Mouse (Mus musculus): ENCODE measurements around the gene Arhgef39.

The Arhgef39 gene

DNA sequence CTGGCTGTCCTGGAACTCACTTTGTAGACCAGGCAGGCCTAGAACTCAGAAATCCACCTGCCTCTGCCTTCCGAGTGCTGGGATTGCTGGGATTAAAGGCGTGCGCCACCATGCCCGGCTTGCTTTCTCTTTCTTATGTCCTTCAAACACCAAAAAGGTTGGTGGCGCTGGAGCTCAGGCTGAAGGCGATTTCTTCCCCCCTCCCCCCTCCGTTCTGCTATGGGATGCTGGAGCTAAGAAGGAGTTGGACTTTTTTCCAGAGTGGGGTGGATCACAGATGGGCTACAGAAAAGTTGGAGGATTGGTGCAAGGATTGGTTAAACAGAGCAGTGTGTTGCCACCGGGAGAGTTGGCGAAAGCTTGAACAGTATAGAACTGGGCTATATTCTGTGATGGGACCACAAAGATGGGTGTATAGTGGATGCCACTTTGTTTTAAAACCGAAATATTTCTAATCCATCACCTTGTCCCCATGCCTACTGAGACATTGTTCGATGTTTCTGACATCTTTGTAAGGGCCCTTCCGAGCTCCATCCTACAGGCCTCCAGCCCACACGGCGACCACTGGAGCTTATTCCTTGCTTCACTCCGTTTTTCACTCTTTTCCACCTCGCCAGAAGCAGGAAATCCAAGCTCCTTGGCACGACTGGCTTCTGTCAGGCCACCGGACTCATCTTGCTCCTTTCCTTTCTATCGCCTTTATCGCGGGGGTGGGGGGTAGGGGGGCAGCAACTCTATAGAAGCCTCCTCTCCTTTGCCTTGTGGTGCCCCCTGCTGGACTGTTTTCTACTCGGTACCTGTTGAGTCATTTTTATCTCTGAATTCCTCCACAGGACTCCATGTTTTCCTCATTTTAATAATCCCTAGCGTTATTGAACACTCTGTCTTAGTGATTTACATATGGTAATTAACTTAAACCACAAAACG, 20.3 kb downstream of the Arhgef39 start:
- DNase-seq = peak; percentile 73 to 77

DNA sequence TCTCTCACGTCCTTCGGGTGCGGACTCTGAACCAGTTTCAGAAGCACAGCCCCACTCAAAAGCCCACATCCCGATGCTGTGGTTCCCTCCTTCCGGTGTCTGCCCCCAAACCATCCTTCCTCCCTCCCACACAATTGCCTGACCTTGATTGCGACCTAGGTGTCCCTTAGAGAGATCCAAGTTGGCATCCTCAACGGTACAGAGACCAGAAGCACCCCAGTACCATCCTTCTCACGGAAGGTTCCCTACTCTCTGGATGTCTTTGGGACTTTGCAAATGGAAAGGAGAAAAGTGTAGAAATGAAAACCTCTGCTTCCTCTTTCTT, 21.0 kb downstream of the Arhgef39 start:
- no peak for DNase-seq

DNA sequence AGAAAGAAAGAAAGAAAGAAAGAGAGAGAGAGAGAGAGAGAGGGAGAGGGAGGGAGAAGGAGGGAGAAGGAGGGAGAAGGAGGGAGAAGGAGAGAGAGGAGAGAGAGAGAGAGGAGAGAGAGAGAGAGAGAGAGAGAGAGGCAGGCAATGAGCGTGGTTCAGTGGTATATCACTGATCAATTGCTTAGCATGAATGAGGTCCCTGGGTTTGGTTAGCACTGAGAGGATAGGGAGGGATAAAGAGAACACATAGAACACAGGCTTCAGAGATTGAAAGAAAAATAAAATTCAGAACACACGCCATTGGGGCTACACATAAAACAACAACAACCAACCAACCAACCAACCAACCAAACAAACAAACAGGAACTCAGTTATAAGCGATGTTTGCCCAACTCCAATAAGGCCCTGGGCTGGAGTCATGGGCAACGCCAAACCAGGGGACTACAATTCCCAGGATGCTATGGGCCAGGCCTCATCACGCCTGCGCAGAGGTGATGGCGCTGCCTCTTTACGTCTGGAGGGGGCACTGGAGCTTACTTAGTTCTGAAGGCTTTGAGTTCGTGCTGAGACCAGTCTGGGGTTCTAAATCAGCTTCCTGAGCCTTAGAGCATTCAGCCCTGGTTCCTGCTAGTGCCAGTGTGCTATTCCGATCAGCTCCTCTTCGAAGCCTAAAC, 21.5 kb downstream of the Arhgef39 start:
- peak; percentile 91 to 94 for DNase-seq

DNA sequence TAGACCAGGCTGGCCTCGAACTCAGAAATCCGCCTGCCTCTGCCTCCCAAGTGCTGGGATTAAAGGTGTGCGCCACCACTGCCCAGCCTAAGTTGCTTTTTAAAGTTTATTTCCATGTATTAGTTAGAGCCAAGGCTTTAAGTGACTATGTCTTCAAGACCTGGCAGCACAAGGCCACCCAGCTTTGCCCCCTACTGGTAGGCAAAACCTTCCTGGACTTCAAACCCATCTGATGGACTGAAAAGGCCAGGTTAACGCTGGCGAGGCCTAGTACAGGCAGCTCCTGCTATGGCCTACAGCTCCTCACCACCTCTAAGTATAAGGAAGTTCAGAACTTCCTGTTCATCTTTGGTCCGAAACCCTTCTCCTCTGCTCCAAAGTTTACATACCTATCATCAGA, 22.9 kb downstream of the Arhgef39 start:
- no peak for DNase-seq

DNA sequence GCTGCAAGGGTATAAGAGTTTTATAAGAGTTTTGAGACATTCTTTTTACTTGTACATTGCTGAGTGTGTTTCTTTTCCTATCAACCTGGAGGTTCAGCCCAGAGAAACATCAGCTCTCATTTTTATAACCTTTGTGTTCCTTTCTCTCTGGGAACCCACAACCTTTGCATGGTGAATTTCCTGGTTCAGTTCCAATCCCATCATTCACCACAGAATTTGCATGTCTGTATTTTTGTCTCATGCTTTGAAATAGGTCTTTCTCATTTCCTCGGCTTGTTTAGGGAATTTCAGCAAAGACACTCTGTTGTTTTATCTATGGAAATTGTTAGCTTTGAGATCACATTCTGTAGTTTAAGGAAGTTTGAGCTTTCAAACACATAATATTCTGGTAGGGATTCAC, 25.9 kb downstream of the Arhgef39 start:
- DNase-seq = no peak

DNA sequence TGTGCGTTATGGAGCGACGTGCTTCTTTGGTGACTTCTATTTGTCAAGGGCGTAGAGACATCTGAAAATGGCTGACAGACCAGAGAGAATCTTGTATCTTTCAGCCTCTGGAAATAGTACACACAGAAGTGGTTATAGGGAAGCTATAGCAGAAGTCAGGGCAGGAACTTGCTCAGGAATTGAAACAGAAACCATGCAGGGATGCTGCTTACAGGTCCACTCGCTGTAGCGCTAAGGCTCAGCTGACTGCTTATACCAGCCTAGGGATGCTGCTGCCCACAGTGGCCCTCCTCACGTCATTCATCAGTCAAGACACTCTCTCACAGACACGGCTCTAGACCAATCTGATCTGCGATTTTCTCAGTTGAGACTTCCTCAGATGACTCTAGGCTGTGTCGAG, 29.2 kb downstream of the Arhgef39 start:
- DNase-seq = no peak

DNA sequence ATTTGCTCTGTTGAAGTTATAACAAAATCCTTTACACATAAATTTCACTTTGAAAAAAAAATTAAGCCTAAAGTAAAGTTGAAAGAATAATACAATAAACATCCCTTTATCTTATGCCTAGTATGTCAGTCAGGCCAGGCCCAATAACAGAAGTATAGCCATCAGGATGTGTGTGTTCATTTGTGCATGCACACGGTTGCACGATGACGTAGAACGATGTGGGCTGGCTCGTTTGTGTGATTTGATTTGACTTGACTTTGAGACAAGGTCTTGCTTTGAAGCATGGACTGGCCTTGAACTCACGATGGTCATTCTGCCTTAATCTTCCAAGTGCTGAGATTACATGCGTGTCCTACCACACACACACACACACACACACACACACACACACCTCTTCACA, 32.6 kb downstream of the Arhgef39 start:
- DNase-seq = no peak

DNA sequence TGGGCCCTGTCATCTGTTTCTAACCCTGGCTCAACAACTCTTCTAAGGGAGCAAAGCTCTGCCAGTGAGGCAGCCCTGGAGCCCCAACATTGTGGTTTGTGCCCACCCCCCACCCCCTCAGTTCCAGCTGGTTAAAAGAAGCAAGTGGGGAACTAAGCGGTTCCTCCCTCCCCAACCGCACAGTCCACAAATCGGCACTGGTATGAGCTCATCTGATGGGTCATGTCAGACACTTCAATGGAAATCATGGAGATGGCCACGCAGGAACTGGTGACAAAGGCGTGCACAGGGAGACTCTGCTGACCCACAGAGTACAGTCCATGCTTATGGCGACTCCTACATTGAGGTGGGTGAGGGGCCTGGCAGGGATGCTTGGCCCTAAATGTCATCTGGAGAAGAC, 33.6 kb downstream of the Arhgef39 start:
- DNase-seq = no peak

DNA sequence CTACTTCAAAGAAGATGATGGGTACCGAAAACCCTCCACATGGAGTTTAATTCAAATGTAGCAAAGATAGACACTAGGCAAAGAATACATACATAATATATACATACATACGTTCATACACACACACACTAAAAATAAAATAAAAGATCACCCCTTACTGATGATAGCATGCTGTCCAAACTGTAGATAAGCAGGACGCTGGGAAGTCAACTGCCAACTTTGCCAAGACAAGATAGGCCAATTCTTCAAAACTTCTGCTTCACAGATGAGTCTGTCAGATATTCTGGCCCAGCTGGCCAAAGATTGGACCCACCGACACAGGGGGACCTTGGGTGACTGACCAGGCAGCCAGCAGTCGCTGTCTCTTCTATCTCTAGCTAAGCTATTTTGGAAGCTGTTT, 36.4 kb downstream of the Arhgef39 start:
- no peak for DNase-seq

DNA sequence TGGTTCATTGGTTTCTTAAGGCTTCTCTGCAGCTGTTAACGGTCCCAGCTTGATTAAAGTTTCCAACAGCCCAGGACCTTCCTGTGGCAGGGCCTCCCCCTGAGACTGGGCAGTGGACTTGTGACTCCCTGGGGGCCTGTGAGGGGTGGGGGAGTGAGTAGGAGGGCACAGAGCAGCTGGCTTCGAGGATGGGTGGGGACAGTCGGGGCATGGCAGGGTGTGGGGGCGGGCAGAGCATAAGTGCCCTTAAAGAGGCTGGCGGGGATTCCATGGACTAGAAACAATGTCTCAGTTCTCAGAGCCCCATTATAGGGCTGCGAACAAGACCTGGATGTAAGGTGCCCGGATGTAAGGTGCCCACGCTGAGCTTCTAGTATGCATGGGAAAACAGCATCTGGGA, 42.4 kb downstream of the Arhgef39 start:
- DNase-seq = no peak

DNA sequence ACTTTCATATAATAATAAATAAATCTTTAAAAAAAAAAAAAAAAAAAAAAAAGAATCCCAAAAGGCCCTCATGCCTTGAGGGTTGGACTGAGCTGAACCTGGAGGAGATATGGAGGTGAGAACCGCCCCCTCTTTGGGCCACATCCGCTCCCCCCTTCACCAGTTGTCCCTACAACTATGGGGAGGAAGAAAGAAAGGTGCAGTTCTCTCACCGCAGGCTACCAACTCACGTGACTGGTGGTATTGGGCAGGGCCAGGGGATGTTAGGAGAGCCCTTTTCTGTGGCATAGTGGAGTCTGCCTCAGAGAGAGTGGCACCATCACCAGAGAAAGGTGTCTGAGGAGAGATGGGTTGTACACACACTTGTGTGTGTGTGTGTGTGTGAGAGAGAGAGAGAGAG, 43.0 kb downstream of the Arhgef39 start:
- peak in 1 of 2 experiments; percentile 31 for DNase-seq

DNA sequence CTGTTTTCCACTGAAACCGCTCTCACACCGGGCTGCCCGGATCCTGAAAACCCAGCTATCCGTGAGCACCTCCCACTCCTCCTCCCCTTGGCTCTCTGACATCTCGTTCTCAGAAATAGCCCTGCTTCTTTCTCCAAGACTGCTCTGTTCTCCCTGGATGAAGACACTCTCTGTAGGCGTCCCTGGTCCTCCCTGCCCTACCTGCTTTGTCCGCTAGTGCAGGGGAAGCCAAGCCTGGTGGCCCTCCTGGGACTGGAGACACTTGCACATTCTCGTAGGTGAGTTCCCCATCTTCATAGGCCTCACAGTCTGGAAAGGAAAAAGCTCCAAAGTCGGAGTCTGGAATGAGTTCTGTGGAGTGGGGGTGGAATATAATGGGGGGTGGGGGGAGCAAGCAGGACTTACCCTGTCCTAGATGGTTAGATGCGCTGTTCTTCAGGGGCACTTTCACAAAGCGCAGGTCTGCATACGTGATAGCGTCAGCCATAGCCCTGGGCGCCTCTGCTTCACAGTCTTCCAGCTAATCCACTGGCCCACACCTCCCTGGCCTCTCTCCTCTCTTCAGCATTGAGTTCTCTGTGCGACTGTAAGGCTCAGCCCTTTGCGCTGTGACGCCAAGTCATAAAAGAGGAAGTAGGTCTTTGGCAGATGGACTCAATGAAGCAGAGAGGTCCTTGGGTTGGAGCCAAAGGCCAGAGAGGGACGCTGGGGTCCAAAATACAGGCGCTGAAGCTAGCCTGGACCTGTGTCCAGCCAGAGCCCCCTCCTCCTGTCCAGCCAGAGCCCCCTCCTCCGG, 45.3 kb downstream of the Arhgef39 start, which contains the start of gene Cd72:
Gene Cd72, minus strand, starts transcription at position 588 of the 796 bp plus-strand sequence.
- no peak for DNase-seq

DNA sequence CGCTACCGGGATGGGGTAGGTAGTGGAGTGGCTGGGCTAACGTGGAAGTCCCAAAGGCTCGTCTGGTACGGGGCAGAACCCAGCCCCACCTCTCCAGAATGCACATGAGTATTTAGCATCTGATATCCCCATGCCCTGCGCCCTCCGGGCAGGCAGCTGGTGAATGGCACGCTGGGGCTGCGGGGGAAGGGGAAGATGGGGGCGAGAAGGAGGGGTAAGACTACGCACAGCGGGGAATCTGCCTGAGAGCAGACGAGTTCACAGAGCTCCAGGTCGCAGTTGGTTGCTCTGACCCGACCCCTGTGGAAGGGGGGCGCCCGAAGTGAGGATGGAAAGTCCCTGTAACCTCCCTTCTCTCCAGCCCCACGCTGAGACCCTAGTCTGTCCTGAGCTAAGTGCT, 46.1 kb downstream of the Arhgef39 start:
- no peak for DNase-seq

DNA sequence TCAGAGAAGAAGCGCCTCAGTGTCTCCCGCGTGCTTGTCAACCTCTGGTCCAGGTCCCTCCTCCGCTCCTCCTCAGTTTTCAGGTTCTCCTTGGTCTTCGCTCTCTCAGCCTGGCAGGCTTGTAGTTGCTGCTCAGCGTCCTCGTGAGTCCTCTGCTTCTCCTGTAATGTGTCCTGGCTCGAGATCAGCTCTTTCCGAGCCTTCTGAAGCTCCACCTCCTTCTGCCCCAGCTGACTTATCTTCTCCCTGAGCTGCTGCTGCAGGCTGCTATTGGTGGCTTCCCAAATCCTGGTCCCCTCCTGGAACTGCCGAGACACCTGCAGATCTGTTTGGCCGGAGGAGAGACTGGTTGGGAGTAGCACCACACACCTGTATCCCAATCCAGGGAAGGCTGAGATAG, 47.2 kb downstream of the Arhgef39 start:
- no peak for DNase-seq

DNA sequence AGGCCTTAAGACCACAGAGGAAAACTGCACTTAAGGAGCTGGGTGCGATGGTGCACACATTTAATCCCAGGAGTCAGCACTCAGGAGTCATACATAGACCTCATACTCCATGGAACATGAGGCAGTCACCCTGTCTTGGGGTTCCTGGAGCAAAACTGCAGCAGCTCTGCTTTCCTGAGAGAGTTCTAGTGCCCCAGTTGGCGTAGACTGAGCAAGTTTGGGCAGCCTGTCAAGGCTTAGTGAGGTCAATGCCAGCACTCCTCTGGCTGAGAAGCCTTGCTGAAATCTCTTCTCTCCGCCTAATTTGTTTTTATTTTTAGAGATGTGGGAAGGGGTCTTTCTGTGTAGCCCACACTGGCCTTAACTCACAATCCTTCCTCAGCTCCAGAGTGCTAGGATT, 50.9 kb downstream of the Arhgef39 start:
- DNase-seq = no peak

DNA sequence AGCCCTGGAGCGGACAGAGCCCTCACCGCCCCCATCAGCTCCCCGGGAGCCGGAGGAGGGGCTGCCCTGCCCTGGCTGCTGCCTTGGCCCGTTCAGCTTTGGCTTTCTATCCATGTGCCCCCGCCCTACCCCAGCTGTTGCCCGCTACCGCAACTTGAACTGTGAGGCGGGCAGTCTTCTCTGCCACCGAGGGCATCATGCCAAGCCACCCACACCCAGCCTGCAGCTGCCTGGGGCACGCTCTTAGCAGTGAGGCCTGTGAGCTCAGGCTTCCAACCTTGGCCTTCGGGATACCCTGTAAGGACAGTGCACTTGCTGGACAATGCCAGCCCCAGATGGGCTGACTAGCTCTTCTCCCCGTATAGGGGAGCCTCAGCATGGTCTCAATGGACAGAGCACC, 52.2 kb downstream of the Arhgef39 start:
- DNase-seq = no peak
